Mouse (Mus musculus): Measurements from ENCODE around the gene Lbp. TPM values are rescaled to one million over a fixed set of nuclear protein-coding genes. Genes with fewer than 3 reads are reported as not detected.

The Lbp gene
- total RNA-seq, 2 experiments from 2014 or later, result 5.4 to 6.4 TPM

Other genes starting within 250 kb of the Lbp start
- 100 to 1,000 TPM; 238 to 253 TPM for gene Tgm2, start 160.1 kb upstream of the Lbp start, total RNA-seq (2021)
- gene D630003M21Rik, start 77.3 kb upstream of the Lbp start, total RNA-seq (2021), result 1 to 10 TPM; 6.3 to 8.0 TPM
- gene Bpi, start 48.4 kb upstream of the Lbp start, total RNA-seq (2021), result not detected
- gene Snhg11, start 69.1 kb downstream of the Lbp start, total RNA-seq (2021), result under 1 TPM in 1 of 2 experiments, not detected in 1; 0.31 TPM
- 10 to 100 TPM; 33.7 to 33.9 TPM for gene Ralgapb, start 103.4 kb downstream of the Lbp start, total RNA-seq (2021)
- gene Adig, start 196.1 kb downstream of the Lbp start, total RNA-seq (2021), result 1 to 10 TPM in 1 of 2 experiments, under 1 TPM in 1; 0.75 to 3.3 TPM
- not detected for gene Arhgap40, start 206.3 kb downstream of the Lbp start, total RNA-seq (2021)

All from heart, postnatal 25 days (tissue).